Mouse (Mus musculus): ENCODE data around the gene Pld6. TPM values are rescaled to one million over a fixed set of nuclear protein-coding genes. Genes with fewer than 3 reads are reported as not detected.

The Pld6 gene
- polyA plus RNA-seq, 1 experiment from 2014 or later, result 3.4 TPM

DNA sequence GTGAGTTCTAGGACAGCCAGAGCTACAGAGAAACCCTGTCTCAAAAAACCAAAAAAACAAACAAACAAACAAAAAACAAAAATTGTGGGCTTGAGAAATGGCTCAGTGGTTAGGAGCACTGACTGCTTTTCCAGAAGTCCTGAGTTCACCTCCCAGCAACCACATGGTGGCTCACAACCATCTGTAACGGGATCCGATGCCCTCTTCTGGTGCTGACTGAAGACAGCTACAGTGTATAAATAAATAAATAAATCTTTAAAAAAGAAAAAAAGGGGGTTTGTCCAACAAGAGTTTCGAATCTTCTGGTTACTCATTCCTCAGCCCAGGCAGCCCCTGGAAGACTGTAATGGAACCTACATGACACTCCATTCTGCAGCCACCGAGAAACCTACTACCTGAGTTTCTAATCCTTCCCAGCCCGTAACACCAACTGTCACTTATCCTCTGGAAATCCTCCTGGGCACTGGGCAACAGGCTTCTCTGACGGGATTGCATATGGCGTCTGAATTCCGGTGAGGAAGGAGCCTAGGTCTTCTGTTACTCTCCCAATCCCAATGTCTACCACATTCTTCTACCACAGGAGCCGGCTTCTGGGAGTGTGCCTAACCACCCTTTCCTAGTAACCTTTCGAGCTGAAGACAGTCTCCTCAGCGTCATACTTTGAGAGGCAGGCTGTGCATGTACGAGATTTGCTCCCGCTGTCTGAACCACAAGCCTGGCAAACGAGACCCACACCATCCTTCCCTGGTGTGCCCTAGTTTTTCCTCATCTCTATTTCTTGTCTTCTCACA lies 20.9 kb upstream of the Pld6 start:
- Histone ChIP-seq H3K27me3 (no peaks in the 10 kb centered on the region), H3K9ac (peak overlapping the region; percentile 88), H3K9me3 (no peaks in the 10 kb centered on the region), H3K4me3 (peak overlapping the region; percentile 63), H3K4me1 (replicated peaks) (peaks cover 20% of the 10 kb centered on the region), H3K36me3 (peaks cover 45% of the 10 kb centered on the region), H3K4me2 (peak overlapping the region; percentile 84), H3K27ac (replicated peaks) (no peak overlapping the region)
- 71% methylated on average over 14 of the region's 14 CpGs for WGBS
- ATAC-seq (ENCODE audit: low read depth), result no peak

DNA sequence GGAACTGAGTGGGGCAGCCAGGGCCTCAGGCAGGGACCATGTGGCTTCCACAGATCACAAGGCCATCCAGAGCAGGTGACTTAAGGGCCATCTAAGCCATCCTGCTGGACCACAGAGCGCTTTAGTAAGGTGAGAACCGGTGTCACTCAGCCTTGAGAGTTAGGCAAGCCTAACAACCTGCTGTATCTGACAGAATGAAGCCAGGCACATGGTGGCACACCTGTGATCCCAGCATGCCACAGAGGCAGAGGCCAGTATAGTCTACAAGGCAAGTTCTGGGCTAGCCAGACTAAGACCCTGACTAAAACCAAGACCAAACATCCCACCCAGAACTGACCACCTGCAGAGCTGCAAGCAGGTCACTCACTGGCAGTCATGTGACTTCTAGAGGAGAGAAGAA lies 18.2 kb upstream of the Pld6 start:
- H3K27me3 ChIP-seq, result no peaks in the 10 kb centered on the region
- H3K4me1 ChIP-seq (replicated peaks), result peaks cover 17% of the 10 kb centered on the region
- H3K9ac ChIP-seq, result no peak overlapping the region
- peaks cover 72% of the 10 kb centered on the region for H3K36me3 ChIP-seq
- ATAC-seq (ENCODE audit: low read depth), result no peak
- no peak overlapping the region for H3K4me2 ChIP-seq
- 92% methylated on average over 2 of the region's 2 CpGs for WGBS
- H3K9me3 ChIP-seq, result no peaks in the 10 kb centered on the region
- H3K4me3 ChIP-seq, result no peak overlapping the region
- H3K27ac ChIP-seq (replicated peaks), result no peak overlapping the region

DNA sequence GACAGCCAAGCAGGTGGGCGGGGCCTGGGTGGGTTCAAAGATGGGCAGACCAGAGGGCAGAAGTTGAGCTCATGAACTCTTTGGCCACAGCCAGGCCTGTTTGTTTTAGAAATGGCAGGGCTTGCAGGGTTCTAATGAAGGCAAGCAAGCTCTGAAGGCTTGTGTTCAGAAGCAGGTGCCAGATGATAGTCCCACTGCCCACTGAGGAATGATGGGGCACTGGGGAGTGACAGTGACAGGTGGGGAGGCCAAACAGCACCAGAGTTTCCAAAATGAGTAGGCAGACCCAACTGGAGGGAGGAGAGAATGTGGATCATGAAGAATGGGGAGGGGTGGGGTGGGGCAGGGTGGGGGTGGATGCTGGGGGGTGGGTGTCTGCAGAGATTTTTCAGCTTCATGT lies 17.8 kb upstream of the Pld6 start:
- H3K9me3 ChIP-seq, result no peaks in the 10 kb centered on the region
- no peak overlapping the region for H3K4me3 ChIP-seq
- H3K9ac ChIP-seq, result no peak overlapping the region
- WGBS, result 93% methylated on average over 1 of the region's 1 CpGs
- ATAC-seq (ENCODE audit: low read depth), result no peak
- H3K27ac ChIP-seq (replicated peaks), result no peak overlapping the region
- no peaks in the 10 kb centered on the region for H3K27me3 ChIP-seq
- peaks cover 76% of the 10 kb centered on the region for H3K36me3 ChIP-seq
- H3K4me1 ChIP-seq (replicated peaks), result peaks cover 15% of the 10 kb centered on the region
- H3K4me2 ChIP-seq, result no peak overlapping the region

DNA sequence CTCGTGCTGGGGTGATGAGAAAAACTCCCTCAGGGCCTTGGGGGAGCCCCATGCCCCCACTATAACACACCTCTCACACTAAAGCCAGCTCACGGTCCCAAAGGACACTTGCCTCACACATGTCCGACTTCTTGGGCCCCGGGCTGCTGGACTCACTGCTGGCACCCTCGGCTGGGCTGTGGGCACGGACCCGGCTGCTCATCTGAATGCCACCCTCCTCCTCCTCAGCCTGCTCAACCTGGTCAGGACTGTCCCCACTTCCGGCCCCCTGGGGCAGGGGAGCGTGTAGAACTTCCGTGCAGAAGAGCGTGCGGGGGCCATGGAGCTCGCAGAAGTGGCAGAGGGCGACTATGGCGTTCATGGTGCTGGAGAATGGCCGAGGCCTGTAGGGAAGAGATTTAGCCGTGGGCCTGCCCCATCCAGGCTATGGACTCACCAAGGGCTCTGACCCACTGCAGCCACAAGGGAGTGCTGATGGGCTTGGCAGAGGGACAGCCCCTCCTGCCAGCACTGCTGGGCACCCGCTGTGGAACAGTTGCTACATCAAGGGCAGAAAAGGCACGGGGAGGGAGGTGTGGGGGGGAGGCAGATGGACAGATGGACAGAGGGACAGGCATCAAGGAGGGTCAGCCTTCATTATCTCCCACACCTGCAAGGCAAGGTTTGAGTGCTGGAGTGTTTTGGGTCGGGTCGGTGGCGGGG lies 17.1 kb upstream of the Pld6 start:
- no peak for ATAC-seq (ENCODE audit: low read depth)
- 96% methylated on average over 22 of the region's 22 CpGs for WGBS
- Histone ChIP-seq H3K27ac (replicated peaks) (no peak overlapping the region), H3K4me1 (replicated peaks) (peaks cover 15% of the 10 kb centered on the region), H3K9me3 (no peaks in the 10 kb centered on the region), H3K9ac (no peak overlapping the region), H3K36me3 (peaks cover 83% of the 10 kb centered on the region), H3K27me3 (no peaks in the 10 kb centered on the region), H3K4me3 (no peak overlapping the region), H3K4me2 (no peak overlapping the region)

DNA sequence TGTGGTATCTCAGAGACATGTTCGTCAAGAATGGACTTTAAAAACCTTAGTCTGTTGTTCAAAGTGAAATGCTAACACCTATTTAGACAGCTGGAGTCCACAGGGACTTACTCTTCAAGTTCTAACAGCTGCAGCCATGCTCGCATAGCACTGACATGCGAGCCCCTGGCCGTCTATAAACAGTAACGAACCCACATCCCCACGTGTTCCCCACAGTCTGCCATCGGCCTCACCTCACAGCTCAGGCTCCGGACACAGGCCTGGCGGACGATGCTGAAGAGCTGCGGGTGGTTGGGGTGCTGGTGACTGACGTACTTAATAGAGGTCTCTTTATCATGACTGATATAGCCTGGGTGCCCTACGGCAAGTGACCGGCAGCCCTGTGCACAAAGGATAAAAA lies 16.1 kb upstream of the Pld6 start:
- H3K4me3 ChIP-seq, result no peak overlapping the region
- peaks cover 7% of the 10 kb centered on the region for H3K4me1 ChIP-seq (replicated peaks)
- H3K27ac ChIP-seq (replicated peaks), result no peak overlapping the region
- peaks cover 93% of the 10 kb centered on the region for H3K36me3 ChIP-seq
- no peaks in the 10 kb centered on the region for H3K27me3 ChIP-seq
- no peak overlapping the region for H3K9ac ChIP-seq
- 89% methylated on average over 14 of the region's 14 CpGs for WGBS
- ATAC-seq (ENCODE audit: low read depth), result no peak
- no peak overlapping the region for H3K4me2 ChIP-seq
- H3K9me3 ChIP-seq, result no peaks in the 10 kb centered on the region

DNA sequence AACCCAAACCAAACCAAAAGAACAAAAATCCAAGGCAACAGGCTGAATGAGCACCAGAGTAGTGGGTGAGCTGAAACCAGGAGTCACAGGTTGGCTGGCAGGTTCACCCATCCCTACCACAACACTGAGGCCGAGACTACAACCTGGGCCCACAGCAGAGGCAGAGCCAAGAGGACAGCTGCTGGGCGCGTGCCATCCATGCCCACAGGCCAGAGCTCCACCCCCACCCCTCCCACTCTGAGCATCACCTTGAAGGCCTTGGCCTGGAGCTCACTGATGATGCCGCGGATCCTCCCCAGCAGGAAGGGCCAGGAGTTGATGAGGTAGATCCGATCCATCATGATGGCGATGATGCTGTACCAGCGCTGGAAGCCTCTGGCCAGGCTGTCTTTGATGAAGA lies 14.4 kb upstream of the Pld6 start:
- Histone ChIP-seq H3K27ac (replicated peaks) (no peak overlapping the region), H3K9me3 (no peaks in the 10 kb centered on the region), H3K9ac (no peak overlapping the region), H3K4me2 (no peak overlapping the region), H3K27me3 (no peaks in the 10 kb centered on the region), H3K36me3 (peaks cover 98% of the 10 kb centered on the region), H3K4me1 (replicated peaks) (no peaks in the 10 kb centered on the region), H3K4me3 (no peak overlapping the region)
- 97% methylated on average over 8 of the region's 8 CpGs for WGBS
- ATAC-seq (ENCODE audit: low read depth), result no peak

DNA sequence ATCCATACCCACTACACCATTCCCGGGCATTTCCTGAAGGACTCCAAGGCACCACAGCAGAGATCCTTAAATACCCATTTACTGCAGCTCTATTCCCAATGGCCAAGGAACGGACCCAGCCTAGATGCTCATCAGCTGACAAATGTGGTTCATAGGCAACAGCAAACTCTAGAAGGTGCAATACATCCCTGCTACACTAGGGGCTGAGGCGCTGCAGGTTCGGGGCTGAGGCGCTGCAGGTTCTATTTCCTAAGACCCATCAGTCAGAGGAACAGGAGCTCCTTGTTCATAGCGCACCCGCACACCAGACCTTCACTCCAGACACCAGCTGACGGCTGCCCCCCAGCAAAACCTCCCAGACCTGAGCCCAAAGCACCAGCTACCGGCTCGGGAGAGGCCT lies 13.0 kb upstream of the Pld6 start:
- Histone ChIP-seq H3K9ac (no peak overlapping the region), H3K4me2 (no peak overlapping the region), H3K4me1 (replicated peaks) (no peaks in the 10 kb centered on the region), H3K9me3 (no peaks in the 10 kb centered on the region), H3K27me3 (no peaks in the 10 kb centered on the region), H3K36me3 (peaks cover 98% of the 10 kb centered on the region), H3K27ac (replicated peaks) (no peak overlapping the region), H3K4me3 (no peak overlapping the region)
- no peak for ATAC-seq (ENCODE audit: low read depth)
- 95% methylated on average over 10 of the region's 10 CpGs for WGBS

DNA sequence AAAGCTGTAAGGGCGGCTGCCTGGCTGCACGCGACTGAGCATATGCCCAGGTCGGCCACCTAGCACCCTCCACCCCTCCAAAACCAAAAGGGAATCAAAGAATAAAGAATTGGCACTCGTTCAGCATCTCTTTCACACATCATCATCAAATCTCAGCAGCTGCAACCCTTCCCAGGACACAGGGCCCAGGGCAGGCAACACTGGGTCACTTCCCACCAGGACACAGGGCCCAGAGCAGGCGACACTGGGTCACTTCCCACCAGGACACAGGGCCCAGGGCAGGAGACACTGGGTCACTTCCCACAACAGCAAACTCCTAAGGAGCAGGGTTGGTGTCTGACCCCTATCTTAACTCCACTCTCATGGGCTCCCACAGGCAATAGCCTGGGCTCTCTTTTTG lies 5.9 kb upstream of the Pld6 start:
- 96% methylated on average over 6 of the region's 6 CpGs for WGBS
- no peak for ATAC-seq (ENCODE audit: low read depth)
- peaks cover 72% of the 10 kb centered on the region for H3K36me3 ChIP-seq

DNA sequence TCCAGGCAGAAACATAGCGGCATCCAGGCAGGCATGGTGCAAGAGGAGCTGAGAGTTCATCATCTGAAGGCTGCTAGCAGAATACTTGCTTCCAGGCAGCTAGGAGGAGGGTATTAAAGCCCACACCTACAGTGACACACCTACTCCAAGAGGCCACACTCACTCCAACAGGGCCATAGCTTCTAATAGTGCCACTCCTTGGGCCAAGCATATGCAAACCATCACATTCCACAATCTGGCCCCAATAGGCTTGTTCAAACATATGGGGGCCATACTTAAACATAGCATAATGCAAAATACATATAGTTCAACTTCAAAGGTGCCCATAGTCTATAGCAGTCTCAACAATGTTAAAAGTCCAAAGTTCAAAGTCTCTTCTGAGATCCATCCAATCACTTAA lies 1.9 kb upstream of the Pld6 start:
- ATAC-seq (ENCODE audit: low read depth), result no peak
- WGBS, result 97% methylated on average over 1 of the region's 1 CpGs
- no peak overlapping the region for H3K4me3 ChIP-seq
- H3K27ac ChIP-seq (replicated peaks), result no peak overlapping the region
- H3K9ac ChIP-seq, result no peak overlapping the region
- H3K9me3 ChIP-seq, result no peaks in the 10 kb centered on the region
- peaks cover 14% of the 10 kb centered on the region; the same call in 1 of the 2 replicates for H3K27me3 ChIP-seq
- H3K4me1 ChIP-seq (replicated peaks), result peaks cover 12% of the 10 kb centered on the region
- peaks cover 33% of the 10 kb centered on the region for H3K36me3 ChIP-seq
- H3K4me2 ChIP-seq, result no peak overlapping the region

More for the DNA sequence above, 5.9 kb upstream of the Pld6 start:
- Histone ChIP-seq H3K9me3 (no peaks in the 10 kb centered on the region), H3K4me1 (replicated peaks) (no peaks in the 10 kb centered on the region), H3K27ac (replicated peaks) (no peak overlapping the region), H3K9ac (no peak overlapping the region), H3K4me2 (no peak overlapping the region), H3K4me3 (no peak overlapping the region), H3K27me3 (no peaks in the 10 kb centered on the region)

DNA sequence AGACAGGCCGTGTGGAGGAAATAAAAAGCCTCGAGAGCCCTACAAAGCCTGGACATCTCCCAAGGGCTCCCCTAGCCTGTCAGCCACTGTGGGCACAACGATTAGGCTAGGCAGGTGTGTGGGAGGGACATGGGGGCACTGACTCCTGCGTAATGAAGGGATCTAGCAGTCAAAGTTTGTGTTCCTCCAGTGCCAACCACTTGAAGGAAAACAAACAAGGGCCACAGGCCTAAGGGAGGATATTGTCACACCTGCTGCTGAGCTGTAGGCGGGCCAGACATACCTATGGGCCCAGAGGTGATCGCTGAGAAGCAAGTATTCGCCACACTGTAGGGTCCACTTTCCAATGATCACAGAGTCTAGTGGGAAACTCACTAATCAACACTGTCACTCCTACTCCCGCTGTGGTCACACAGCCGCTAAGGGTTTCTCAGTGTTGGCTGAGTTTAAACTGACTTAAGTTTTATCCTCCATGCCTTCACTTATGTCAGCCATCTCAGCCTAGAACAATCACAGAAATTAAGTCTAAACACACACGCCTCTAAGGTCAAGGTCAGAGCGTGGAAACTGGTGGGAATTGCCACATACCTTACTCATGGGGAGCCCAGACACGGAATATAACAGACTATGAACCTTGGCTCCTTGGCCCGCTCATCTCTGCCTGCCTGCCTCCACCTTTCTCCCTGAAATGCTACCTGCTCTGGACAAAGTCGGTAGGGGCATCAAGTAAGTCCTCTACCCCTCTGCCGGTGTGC lies 824 bp downstream of the Pld6 start:
- H3K9ac ChIP-seq, result peak overlapping the region; percentile 66
- H3K4me2 ChIP-seq, result peak overlapping the region; percentile 91
- WGBS, result 48% methylated on average over 15 of the region's 15 CpGs
- H3K27me3 ChIP-seq, result peaks cover 14% of the 10 kb centered on the region; the same call in 1 of the 2 replicates
- peak overlapping the region; percentile 43 for H3K4me3 ChIP-seq
- no peaks in the 10 kb centered on the region for H3K9me3 ChIP-seq
- ATAC-seq (ENCODE audit: low read depth), result peak; percentile 57
- H3K27ac ChIP-seq (replicated peaks), result no peak overlapping the region
- peaks cover 12% of the 10 kb centered on the region for H3K4me1 ChIP-seq (replicated peaks)
- peaks cover 7% of the 10 kb centered on the region for H3K36me3 ChIP-seq

DNA sequence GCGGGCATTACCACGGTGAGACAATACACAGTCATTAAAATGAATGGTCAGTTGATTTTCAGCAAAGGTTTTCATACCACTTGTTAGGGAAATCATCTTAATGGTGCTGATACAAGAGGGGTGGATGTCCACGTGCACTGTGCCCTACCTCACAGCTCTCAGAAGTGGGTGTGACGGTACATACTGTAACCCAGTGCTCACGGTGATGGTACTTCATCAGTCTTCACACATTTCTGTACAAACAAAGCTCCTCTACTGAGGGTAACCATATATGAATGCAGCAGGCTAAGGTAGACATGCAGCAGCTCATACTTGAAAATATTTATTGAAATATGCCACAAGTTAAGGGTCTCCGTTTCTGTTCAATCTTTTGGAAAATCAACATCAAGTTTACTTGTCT lies 3.9 kb downstream of the Pld6 start:
- ATAC-seq (ENCODE audit: low read depth), result no peak
- peaks cover 6% of the 10 kb centered on the region for H3K36me3 ChIP-seq
- H3K27ac ChIP-seq (replicated peaks), result no peak overlapping the region
- WGBS, result 89% methylated on average over 6 of the region's 6 CpGs
- H3K27me3 ChIP-seq, result peaks cover 14% of the 10 kb centered on the region; the same call in 1 of the 2 replicates
- H3K9me3 ChIP-seq, result no peaks in the 10 kb centered on the region
- no peak overlapping the region for H3K9ac ChIP-seq
- H3K4me1 ChIP-seq (replicated peaks), result peaks cover 12% of the 10 kb centered on the region
- H3K4me3 ChIP-seq, result no peak overlapping the region
- H3K4me2 ChIP-seq, result no peak overlapping the region

DNA sequence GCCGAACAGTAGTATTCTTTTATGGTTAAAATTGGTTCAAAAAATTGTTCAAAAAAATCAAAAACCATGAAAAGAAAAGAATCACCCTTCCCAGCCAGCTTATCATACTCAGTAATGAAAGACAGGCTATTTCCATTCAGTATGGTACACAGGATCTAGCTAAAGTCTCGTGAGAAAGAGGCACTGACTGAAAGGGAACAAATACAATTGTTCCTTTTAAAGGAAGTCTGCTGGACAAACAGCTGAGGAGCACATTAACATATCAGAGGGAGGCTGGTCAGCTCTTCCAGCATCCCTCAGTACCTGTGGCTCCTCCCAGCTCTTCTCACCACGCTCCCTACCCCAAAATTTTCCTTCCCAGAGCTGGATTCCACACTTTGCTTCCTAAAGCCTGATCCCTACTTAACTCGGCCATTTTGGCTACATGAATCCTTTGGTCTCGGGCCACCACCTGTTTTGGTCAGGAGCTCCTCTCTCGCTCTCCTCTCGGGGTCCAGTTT lies 5.3 kb downstream of the Pld6 start:
- Histone ChIP-seq H3K27me3 (peaks cover 8% of the 10 kb centered on the region; the same call in 1 of the 2 replicates), H3K4me1 (replicated peaks) (peaks cover 5% of the 10 kb centered on the region), H3K4me2 (no peak overlapping the region), H3K9me3 (no peaks in the 10 kb centered on the region), H3K9ac (no peak overlapping the region), H3K36me3 (peaks cover 19% of the 10 kb centered on the region), H3K4me3 (no peak overlapping the region), H3K27ac (replicated peaks) (no peak overlapping the region)
- 75% methylated on average over 7 of the region's 7 CpGs for WGBS
- ATAC-seq (ENCODE audit: low read depth), result no peak

All from neural tube, embryonic 13.5 days (tissue).